Mouse (Mus musculus): ENCODE measurements at regions not wholly inside any gene's neighbourhood (a gene's known extent, or its start where the extent isn't known, plus 50 kb on each side); places are given as distances from the start of the nearest gene placed in this dataset.
A peak's percentile ranks its signal among the peaks of the same experiment; 100 is the strongest.
"Not testable (repeated sequence)": the region's sequence is repeated elsewhere in the genome, so short reads cannot be mapped to it uniquely, and the experiment has no call there.

DNA sequence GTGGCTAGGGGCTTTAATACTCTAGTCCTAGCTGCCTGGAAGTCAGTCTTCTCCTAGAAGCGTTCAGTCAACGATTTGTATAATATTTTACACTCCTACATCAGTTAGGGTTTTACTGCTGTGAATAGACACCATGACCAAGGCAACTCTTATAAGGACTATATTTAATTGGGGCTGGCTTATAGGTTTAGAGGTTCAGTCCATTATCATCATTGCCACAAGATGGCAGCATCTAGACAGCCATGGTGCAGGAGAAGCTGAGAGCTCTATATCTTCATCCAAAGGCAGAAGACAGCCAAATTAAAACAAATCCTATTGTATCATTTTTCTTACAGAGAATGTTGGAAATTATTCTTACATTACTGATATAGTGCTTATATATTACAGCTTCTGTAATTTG is 167.0 kb upstream of the Ndn start:
- no peak for DNase-seq

DNA sequence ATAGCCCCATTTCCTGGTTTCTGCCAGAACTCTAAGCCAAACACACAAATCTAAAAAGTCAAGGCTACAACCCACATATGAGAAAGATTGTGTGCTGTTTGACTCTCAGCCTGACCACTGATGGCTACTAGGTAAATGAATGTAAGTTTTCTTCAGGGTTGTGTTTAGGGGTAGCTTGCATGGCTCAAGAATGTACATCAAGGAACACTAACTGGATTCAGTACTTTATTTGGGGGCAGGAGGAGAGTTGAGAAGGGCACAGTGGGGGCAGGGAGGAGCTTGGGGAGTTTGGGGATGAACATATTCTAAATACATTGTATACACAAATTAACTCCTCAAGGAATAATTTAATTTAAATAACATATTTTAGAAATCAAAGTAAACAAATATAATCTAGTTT is 137.8 kb upstream of the Ndn start:
- no peak for DNase-seq

DNA sequence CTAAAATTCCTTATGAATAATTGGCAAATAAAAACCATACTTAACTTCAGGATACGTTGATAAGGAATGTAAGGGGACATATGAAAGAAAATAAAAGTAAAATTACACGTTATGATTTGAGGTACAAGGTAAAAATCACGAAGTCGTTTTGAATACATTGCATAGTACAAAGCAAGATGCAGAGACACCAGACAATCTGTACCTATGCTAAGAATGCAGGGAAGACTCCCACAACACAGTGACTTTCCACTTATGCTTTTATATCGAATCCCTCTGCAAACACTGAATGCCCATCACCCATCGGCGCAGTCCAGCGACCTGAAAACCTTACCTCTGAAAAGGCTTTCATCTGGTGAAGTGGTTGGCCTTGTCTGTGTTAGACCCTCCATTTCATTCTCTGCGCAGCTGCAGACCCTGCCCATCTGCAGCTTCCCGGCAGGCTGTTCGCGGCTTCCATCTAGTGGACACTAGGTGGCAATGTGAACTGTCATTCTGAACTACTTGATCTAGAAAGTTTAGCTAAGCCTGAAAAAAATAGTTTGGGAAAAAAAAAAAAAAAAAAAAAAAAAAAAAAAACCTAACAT is 137.2 kb upstream of the Ndn start:
- DNase-seq: peak; percentile 13

DNA sequence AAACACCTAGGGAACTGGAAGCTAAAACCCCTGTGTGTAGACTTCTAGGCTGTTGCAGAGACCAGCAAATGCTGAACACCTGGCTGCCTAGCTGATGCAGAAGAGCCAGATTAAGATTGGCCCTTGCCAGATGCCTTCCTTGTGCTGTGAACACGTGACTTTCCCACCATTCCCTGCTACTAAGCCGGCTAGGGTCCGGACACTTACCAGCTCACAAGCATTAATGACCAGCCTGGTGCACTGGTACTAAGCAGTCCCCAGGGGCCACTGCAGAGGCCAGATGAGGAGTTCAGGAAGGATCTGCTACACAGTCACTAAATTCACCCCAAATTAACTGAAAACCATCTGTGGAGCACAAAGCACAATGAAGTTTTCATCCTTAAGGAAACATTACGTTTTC is 121.2 kb upstream of the Ndn start:
- DNase-seq: no peak

DNA sequence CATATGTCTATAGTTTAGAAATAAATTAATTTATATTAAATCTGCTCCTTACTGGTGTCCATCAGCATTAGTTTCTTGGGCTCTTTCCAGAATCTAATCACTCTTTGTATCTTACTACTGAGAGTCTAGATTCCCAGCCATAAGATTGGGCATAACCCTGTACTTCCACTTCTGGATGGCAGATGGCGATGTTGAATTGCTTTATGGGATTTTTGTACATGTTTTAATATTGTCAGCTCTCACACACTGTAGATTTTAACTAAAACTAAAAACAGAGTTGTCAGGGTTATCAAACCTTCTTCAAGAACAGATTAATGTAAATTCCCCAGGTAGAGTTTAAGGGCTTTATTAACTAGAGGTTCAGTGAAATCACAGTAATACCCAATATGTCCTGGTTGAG is 118.6 kb upstream of the Ndn start:
- no peak for DNase-seq

DNA sequence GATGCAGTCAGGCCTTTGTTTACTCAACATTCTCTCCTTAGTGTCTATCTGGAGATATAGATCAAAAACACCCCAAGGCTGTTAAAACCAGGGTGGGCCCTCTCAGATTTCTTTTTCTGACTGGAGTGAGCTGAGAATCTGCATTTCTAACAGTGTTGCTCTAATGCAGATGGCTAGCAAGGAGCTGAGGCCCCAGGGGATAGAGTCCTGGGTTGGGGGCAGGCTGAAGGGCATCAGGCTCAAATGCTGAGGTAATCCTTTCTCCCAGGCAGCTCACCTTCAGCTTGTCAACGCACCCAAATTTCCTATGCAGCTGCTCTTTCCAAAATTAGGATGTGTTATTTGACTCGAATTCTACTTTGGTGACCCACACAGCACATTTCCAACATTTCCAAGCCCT is 115.7 kb upstream of the Ndn start:
- no peak for DNase-seq

DNA sequence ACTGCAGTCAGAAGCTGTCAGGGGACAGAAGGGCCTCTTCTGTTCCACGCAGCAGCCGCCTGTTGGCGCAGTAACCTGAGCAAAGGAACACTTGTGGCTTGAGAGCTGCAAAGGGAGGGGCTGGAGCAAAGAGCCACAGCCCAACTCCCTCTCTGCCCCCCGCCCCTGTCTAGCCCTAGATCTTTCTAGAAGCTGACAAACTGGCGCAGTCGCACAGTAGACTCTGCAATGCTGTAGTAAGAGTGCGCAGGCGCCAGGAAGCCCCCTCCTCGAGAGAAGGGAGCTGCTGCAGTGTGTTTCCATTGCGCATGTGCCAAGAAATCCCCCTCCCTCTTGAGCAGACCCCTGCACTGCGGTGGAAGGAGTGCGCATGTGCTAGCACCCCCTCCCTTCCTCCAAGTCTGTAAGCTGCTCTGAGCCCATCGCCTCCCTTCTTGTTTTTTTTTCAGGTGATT is 115.2 kb upstream of the Ndn start:
- DNase-seq: no peak

- no peak for DNase-seq
Measured at GRCm38 (mm10) chr7:62232076-62232475, 114.3 kb upstream of the Ndn start.

GRCm38 (mm10) chr7:62234037-62234436 is 112.3 kb upstream of the Ndn start:
- no peak for DNase-seq

DNA sequence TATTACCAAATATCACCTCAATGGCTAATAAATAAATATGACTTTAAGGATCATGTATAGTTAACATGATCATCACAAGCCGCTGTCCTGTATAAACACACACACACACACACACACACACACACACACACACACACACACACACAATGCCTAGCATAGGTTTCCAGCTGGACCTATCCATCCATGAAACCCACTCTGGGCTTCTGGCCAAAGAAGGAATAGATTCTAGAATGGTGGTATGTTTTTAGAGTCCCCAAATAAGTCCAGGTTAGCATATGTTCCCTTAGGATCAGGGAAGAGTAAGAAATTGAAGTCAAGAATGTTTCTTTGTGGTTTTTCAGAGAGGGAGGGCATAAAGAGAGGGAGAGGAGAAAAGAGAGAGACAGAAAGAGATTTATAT is 110.6 kb upstream of the Ndn start:
- DNase-seq: no peak

DNA sequence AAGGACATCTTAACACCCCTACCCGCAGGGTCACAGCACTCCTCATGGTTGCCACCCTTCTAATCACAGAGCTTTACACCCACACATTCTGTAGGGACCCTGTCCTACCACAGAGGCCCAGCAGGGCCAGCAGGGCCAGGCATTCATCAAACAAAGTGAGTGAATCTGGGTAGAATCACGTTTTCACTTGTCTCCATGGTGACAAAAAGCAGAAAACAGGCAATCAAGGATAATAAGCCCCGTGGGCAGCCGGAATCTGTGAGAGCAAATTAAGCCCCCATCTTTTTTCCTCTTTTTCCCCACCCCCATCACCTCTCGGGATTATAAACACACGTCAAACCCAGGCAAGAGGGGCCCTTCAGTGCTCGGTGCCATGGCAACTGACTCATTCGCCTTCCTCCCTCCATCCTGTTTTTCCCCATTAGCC is 84.7 kb upstream of the Ndn start:
- DNase-seq: no peak

DNA sequence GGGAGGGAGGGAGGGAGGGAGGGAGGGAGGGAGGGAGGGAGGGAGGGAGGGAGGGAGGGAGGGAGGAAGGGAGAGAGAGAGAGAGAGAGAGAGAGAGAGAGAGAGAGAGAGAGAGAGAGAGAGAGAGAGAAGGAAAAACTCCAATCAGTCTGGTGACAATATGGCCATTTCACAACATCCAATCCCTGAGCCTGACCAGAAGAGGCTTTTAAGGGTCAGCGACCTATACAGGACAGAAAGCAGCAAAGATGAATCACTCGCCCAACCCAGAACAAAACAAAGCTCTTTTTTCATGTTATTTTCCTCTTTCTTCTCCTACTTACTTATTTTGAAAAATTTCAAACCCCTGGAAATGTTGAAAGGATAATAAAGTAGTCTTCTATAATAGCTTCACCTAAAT is 84.2 kb upstream of the Ndn start:
- DNase-seq: not testable (repeated sequence)

DNA sequence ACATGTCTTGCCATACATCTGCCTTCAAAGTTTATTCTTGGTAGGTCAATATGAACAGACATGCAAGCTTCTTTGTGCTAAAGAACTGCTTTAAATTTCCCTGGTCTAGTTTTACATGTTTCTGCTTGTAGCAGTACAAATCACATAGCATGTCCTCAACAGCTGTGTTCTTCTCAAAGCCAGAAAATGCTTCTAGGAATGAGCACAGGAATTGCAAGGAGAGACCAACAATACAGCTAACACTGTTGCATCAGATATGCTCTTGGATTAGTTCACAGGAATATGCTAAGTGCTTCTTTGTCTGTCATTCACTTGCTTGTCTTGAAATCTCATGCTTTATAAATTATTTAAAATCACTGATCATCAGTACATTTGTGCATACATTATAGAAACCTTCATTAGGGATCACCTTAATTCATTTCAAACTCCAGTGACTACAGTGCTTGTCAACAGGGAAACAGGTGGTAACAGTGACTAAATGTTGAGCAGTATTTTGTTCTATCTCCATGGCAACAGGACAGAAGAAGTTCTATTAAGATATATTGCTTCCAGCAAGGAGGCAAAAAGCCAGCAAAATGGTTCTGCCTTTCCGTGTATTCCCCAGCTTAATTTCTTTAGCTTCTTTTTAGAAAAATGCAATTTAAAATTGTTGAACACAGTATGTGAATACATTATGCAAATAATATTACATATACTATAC is 77.1 kb upstream of the Ndn start:
- no peak for DNase-seq

- no peak for DNase-seq
Measured at GRCm38 (mm10) chr7:62276219-62276618, 70.2 kb upstream of the Ndn start.

DNA sequence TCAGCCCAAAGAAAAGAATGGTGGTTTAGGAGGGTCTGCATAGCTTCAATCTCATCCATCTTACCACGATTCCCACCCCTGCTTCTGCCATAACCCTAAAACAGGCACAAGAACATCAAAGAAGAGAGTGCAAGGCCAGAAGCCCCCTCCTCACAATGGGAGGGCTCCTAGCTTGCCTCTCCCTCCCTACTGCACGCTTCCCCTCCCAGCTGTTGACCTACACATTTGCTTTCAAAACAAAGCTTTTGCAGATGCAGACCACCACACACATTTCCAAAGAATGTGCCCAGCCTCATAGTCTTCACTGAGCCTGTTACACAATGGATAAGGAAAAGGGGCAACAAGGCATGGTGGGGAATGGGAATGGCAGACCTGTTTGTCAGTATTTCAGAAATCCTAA is 67.9 kb upstream of the Ndn start:
- DNase-seq: no peak

DNA sequence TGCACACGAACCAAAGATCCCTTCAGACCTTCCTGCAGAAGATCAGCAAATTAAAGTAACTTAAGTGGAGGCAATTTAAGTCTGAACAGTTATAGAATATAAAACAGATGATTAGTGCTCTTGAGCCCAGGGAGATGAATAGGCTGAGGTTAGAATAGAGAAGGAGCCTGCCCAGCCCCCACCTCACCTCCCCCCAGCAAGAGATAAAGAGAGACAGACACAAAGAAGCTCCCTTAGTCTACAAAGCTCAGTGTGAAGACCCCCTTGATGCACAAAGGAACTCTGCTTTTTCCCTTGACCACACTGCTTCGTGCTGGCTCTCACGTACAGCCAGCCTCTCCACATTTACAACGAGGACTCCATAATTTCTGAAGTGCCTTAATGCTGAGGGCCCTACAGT is 67.3 kb upstream of the Ndn start:
- no peak for DNase-seq
